Mouse (Mus musculus): ENCODE data around the gene Ndc80.

GRCm38 (mm10) chr17:71471261-71471660 is 55.4 kb downstream of the Ndc80 start:
- TF ChIP-seq TAL1 (IDR thresholded peaks at IDR 0.05; ENCODE audit: low read length) (no peak), GATA1 (IDR thresholded peaks at IDR 0.05; ENCODE audit: low read length) (no peak)
